Mouse (Mus musculus) A20 (cell line): ENCODE measurements around the gene Ccer2.
A peak's percentile ranks its signal among the peaks of the same experiment; 100 is the strongest.

ENCODE experiments used
- DNase-seq: peaks from one replicate; pipeline ENCODE4 v3.0.0-alpha.2; 2011; ENCODE audit warnings: low read depth, low spot score

Ccer2 gene

GRCm38 (mm10) chr7:28790066-28790806 is 34.3 kb downstream of the Ccer2 start:
- DNase-seq = no peak

DNA sequence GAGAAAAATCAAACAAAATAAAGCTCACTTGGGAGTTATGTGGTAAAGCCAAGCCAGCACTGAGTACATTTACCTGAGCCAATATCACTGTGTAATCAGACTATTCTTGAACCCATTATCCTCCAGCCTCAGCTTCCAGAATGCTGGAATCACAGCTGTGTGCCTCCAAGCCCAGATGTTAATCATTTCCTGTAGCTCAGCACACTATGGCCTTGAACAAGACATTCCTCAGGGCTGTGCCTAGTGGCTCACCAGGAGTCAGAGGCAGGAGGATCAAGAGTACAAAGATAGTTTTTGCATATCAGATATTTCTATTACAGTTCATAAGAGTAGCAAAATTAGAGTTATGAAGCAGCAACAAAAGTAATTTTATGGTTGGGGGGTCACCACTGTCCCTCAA is 35.7 kb downstream of the Ccer2 start:
- DNase-seq = no peak

DNA sequence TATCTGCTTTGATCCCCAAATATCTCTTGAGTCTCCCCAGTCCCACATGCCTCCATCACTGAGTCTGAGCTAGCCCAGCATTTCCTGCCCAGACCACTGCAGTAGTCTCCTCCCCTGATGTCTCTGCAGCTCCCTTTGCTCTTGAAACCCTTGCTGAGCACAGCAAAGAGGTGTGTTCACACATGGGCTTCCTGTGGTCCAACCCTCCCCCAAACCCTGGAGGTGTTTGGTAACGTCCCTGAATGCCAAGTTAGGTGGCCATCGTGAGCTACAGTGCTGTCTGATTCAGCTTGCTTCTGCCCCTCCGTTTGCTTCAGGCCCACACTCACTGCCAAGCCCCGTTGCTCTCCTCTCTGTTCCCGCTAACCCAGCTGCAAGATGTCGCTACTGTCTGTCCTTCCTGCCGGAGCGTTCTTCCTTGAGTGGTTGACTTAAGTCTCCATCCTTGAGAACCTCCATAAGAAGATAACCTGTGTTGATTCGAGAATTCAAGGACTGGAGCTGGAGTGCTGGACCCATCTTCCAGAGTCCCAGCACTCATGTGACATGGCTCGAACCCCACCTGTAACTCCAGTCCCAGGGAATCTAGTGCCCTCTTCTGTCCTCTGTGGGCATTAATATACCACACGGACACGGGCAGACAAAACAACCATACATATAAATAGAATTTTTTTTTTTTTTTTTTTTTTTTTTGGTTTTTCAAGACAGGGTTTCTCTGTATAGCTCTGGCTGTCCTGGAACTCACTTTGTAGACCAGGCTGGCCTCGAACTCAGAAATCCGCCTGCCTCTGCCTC is 36.6 kb downstream of the Ccer2 start:
- DNase-seq = peak; percentile 32

GRCm38 (mm10) chr7:28793834-28794233 is 37.9 kb downstream of the Ccer2 start:
- DNase-seq = peak; percentile 73

- DNase-seq = no peak
Observed at GRCm38 (mm10) chr7:28794496-28794895, 38.5 kb downstream of the Ccer2 start.

DNA sequence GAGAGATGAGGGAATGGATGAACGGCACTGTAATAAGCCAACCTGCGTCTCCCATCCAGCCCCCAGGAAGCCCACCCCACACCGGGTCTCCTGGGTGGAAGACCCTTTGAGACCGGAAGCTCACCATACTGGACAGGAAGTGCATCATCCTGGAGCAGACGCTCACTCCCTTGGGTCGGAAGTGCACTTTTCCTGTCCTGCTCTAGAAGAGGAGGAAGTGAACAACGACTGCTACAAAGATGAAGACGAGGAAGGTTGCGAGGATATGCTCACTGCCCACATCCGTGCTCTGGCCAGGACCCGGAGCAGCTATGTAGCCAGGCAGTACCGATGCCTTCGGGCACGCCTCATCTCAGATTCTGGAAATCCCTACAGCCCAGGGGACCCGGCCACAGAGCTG is 39.9 kb downstream of the Ccer2 start:
- DNase-seq = peak; percentile 87

GRCm38 (mm10) chr7:28796562-28796975 is 40.6 kb downstream of the Ccer2 start:
- DNase-seq = peak; percentile 93

- DNase-seq = no peak
Observed at GRCm38 (mm10) chr7:28799994-28800393, 44.0 kb downstream of the Ccer2 start.

DNA sequence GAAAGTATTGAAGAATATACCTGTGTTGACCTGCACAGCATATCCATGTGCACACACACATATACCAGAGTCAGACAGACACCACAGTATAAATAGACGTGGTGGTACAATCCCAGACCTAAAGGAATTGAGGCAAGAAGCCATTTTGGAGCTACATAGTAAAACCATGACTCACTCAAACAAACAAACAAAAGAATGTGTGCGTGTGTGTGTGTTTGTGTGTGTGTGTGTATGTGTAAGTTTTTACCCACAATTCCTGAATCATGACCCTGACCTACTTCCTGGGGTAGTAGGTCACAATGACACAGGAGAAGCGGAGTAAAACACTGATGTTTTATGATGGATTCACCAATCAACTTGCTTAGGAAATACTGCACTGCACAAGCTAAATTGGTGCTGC is 45.5 kb downstream of the Ccer2 start:
- no peak for DNase-seq

DNA sequence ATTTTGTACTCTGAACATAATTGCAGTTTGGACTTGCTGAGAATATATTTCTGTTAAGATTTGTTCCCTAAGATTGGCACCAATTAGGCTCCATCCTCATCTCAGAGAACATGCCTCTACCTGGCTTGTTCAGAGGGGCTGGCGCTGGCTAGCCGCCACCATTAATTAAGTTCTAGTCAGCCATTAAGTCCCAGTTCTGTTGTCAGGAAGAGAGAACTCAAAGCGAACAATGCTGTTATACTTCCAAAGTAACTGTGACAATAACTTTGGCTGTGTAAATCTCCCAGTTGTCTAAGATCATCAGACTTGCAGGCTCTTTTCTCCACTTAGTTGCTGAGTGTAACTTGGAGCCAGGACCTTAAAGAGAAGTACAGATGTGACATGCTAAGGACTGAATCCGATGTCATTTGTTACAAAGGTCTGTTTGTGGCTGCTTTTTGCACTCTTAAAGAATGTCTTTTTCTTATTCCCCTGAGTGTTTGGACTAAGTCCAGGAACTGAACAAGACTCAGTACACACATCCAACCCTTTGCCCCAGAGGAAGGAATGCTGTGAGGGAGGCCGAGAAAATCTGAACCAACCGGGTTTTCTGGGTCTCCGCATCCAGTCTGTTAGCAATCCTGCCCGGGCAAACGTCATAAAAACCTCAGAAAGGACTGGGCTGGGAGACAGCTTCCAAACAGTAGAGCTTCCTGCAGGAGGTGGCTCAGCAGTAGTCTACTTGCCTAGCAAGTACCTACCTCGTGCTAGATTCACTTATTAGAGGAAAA is 46.1 kb downstream of the Ccer2 start:
- DNase-seq = no peak

DNA sequence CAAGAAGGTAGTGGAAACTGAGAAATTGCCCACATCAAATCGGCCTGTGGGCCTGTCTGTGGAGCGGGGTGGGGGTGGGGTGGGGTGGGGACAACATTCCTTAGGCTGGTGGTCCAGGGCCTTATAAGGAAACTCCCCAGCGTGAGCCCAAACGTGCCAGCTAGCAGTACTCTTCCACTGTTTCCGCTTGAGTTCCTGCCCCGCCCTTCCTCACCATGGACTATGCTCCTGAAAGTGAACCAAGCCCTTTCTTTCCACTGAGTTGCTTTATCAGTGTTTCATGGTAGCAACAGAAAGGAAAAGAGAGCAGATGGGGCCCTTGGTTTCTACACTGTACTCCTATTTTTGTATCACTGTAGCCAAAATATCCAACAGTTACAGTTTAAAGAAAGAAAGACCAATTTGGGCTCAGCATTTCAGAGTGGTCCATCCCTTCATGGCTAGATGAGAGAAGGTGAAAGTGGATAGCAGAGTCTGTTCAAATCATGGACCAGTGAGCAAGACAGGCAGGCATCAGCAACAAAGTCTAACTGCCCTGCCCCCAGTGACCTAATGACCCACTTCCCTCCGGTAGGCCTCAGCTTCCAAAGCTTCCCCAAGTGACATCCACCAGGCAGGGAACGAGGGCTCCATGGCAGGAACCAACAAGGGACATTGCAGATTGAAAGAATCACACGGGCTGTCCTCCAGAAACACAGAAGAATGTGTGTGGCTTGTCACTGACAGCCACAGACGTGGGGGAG is 47.0 kb downstream of the Ccer2 start:
- no peak for DNase-seq

DNA sequence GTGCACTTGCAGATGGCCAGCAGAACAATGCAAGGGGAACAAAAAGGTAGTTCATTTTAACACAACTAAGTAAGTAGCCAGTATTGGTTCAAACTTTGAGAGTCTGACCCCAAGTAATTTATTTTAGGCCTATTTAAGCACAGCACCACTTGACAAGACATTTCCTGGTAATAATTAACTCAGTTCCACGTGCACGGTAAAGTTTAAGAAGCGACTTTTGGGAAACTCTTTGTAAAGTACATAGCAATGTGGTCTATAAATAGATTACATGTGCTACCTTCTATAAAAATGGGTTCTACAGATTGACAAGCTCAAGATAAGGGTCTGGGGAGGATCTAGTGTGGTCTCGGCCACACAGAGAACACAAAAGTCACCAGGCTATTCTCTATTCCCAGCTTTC is 47.8 kb downstream of the Ccer2 start:
- DNase-seq = no peak

GRCm38 (mm10) chr7:28806869-28807268 is 50.9 kb downstream of the Ccer2 start:
- DNase-seq = peak; percentile 71

DNA sequence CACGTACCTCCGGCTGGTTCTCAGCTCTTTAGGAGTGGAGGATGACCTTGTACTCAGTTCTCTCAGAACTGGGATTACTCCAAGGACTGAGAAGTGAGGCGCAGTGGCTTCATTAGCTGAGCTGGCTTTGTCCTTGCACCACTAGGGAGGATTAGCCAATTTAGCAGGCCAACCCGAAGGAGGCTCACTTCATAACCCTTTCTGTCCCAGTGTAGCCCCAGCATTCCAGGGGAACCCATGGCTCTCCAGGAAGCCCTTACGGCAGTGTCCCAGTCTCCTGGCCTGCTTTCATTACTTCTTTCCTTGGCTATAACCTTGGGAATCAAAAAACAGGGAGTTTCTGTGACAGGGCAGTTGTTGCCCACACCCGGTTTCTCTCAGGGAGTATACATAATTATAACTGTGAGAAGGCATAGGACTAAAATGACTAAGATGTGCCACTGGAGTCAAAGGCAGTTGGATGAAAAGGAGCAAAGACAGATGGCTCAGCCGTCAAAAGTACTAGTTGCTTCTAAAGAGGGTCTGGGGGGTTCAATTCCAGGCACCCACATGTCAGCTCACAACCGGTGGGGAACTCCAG is 51.8 kb downstream of the Ccer2 start:
- no peak for DNase-seq

DNA sequence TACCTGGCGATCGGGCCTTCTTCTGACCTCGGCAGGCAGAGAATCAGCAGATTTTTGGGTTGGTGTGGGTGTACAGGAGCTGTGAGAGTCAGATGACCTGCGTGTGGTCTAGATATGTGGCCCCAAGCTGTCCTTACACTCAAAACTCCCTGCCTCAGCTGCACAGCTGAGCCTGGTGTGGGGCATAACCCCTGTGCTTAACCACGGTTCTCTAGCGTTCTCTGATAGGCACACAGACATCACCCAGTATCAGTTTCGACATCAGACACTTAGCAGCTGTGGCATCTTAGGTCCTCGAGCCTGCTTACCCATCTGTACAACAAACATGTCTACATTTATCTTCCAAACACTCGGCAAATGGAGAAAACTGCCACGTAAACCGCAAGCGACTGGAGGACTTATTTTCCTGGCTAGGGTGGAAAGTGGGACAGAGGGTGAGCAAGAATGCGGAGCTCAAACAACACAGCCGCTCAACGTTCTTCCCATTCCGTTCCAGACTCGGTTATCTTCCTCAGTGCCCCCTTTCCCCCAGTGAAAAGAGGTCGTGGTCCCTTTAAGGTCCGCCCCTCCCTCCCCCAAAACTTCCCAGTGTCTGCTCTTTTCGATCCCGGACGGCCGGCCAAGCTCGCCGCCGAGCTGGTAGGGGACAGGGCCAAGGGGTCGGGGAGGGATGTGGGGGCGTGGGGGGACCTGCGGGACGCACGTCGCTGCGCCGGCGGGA is 52.4 kb downstream of the Ccer2 start, which contains the start of gene Hnrnpl:
TSS of gene Hnrnpl (plus strand) at position 321 of the 721 bp plus-strand sequence.
- DNase-seq = peak; percentile 90
